31 mouse cellular contexts compared by ENCODE assay signal in genomic region chr12:71427974-71428373, GRCm38 (mm10).
"Had no signal": no experiment of that assay in that cellular context is flagged by ENCODE, and none has a peak within 500 bp of the region (broad histone marks: within the 10 kb centered on the region; RNA-seq: fewer than 3 reads in every experiment).

No protein-coding gene starts in this region.

- H3K9ac ChIP-seq: limb, embryonic 12.5 days; limb, embryonic 13.5 days; limb, embryonic 15.5 days; liver, embryonic 12.5 days; liver, embryonic 13.5 days; liver, embryonic 14.5 days; liver, embryonic 15.5 days; lung, embryonic 14.5 days; lung, embryonic 15.5 days; midbrain, embryonic 12.5 days; midbrain, embryonic 13.5 days; midbrain, embryonic 15.5 days; neural tube, embryonic 12.5 days had no signal

- H3K4me1 ChIP-seq: limb, embryonic 15.5 days; liver, embryonic 12.5 days; liver, embryonic 13.5 days; liver, embryonic 15.5 days; megakaryocyte, embryonic 14.5 days had no signal

- H3K27ac ChIP-seq: limb, embryonic 10.5 days; limb, embryonic 12.5 days; limb, embryonic 13.5 days; limb, embryonic 15.5 days; liver, embryonic 12.5 days; liver, embryonic 13.5 days; liver, embryonic 14.5 days; liver, embryonic 15.5 days; lung, embryonic 15.5 days; macrophage; midbrain, embryonic 10.5 days; midbrain, embryonic 12.5 days; midbrain, embryonic 15.5 days; neural tube, embryonic 12.5 days had no signal

- DNase-seq: left cerebral cortex, postnatal 4 days; liver; liver, embryonic 13.5 days; lung, adult 18-20 months; lung, adult 2 months; lung, embryonic 14.5 days; lung, postnatal 10 days; lung, postnatal 14 days; lung, postnatal 36 days; lung, postnatal 4 days; midbrain, embryonic 14.5 days had no signal

- H3K27me3 ChIP-seq: limb, embryonic 12.5 days; liver, embryonic 12.5 days; liver, embryonic 13.5 days; liver, embryonic 15.5 days; lung, embryonic 15.5 days; midbrain, embryonic 12.5 days; midbrain, embryonic 13.5 days; midbrain, embryonic 15.5 days; neural tube, embryonic 12.5 days had no signal

- ATAC-seq: liver, embryonic 12.5 days; lung, postnatal 0 days; midbrain, embryonic 13.5 days; midbrain, embryonic 15.5 days; midbrain, embryonic 16.5 days had no signal

- H3K36me3 ChIP-seq: limb, embryonic 10.5 days; limb, embryonic 12.5 days; limb, embryonic 13.5 days; limb, embryonic 15.5 days; liver, embryonic 12.5 days; liver, embryonic 13.5 days; liver, embryonic 15.5 days; lung, embryonic 15.5 days; midbrain, embryonic 10.5 days; midbrain, embryonic 12.5 days; midbrain, embryonic 13.5 days; midbrain, embryonic 15.5 days; neural tube, embryonic 12.5 days had no signal

- H3K4me2 ChIP-seq: limb, embryonic 12.5 days; limb, embryonic 13.5 days; limb, embryonic 15.5 days; liver, embryonic 11.5 days; liver, embryonic 12.5 days; liver, embryonic 13.5 days; liver, embryonic 15.5 days; lung, embryonic 14.5 days; lung, embryonic 15.5 days; midbrain, embryonic 11.5 days; midbrain, embryonic 12.5 days; midbrain, embryonic 13.5 days; midbrain, embryonic 15.5 days; neural tube, embryonic 12.5 days had no signal

- H3K4me3 ChIP-seq: limb, embryonic 10.5 days; limb, embryonic 12.5 days; limb, embryonic 13.5 days; limb, embryonic 15.5 days; liver, embryonic 12.5 days; liver, embryonic 13.5 days; liver, embryonic 15.5 days; lung, embryonic 15.5 days; megakaryocyte, embryonic 14.5 days; midbrain, embryonic 10.5 days; midbrain, embryonic 12.5 days; midbrain, embryonic 13.5 days; midbrain, embryonic 15.5 days; myocyte; neural tube, embryonic 12.5 days had no signal

- H3K9me3 ChIP-seq: limb, embryonic 10.5 days; limb, embryonic 12.5 days; limb, embryonic 13.5 days; limb, embryonic 15.5 days; liver, embryonic 12.5 days; liver, embryonic 13.5 days; liver, embryonic 15.5 days; lung, embryonic 15.5 days; megakaryocyte, embryonic 14.5 days; midbrain, embryonic 10.5 days; midbrain, embryonic 12.5 days; midbrain, embryonic 13.5 days; midbrain, embryonic 15.5 days; neural tube, embryonic 12.5 days had no signal
